Mouse (Mus musculus) embryonic fibroblast, embryonic 13.5 days (primary cell): ENCODE results near the gene Kif26b. TPM values are rescaled to one million over a fixed set of nuclear protein-coding genes. Genes with fewer than 3 reads are reported as not detected.
A peak's percentile ranks its signal among the peaks of the same experiment; 100 is the strongest.

Experiments
- H3K27ac ChIP-seq: 2 replicates; pipeline ENCODE4 v1.5.1; 2012; ENCODE audit warnings: low read length, control low read depth, inconsistent platforms; ENCODE audit not compliant: insufficient read depth
- H3K4me1 ChIP-seq: 2 replicates; pipeline ENCODE4 v1.6.1; 2011; ENCODE audit warnings: low read length; ENCODE audit not compliant: control insufficient read depth, insufficient read depth
- H3K4me3 ChIP-seq: 2 replicates; pipeline ENCODE4 v1.5.1; 2011; ENCODE audit warnings: mild to moderate bottlenecking, control low read depth, low read length; ENCODE audit not compliant: insufficient read depth
- CTCF ChIP-seq: IDR thresholded peaks from 2 replicates; pipeline ENCODE4 v1.5.1; 2011; ENCODE audit warnings: mild to moderate bottlenecking, control low read depth, low read length, moderate library complexity, borderline replicate concordance; ENCODE audit not compliant: insufficient read depth
- POLR2A ChIP-seq: IDR thresholded peaks from 2 replicates; pipeline ENCODE4 v1.6.1; 2011; ENCODE audit warnings: low read depth, mild to moderate bottlenecking, control low read depth, low read length, moderate library complexity
- polyA plus RNA-seq: library from polyadenylated mRNA; stranded (reverse); fragments of >200 nt; gene quantifications from 2 replicates; pipeline ENCODE4 v1.2.4, GENCODE M21; 2011; ENCODE audit warnings: low read depth; ENCODE audit not compliant: missing spikeins, insufficient read length

Gene Kif26b
- polyA plus RNA-seq, 1 experiment: 61.3 TPM

- Histone ChIP-seq H3K4me1 (no peaks in the 10 kb centered on the region), H3K27ac (no peak overlapping the region), H3K4me3 (no peak overlapping the region)
- TF ChIP-seq CTCF: no peak
- TF ChIP-seq POLR2A: no peak
Observed at GRCm38 (mm10) chr1:178917194-178917902, 388.4 kb downstream of the Kif26b start.

- Histone ChIP-seq H3K4me1 (no peaks in the 10 kb centered on the region), H3K4me3 (no peak overlapping the region), H3K27ac (no peak overlapping the region)
- no peak for TF ChIP-seq CTCF
- no peak for TF ChIP-seq POLR2A
Observed at GRCm38 (mm10) chr1:178924492-178925183, 395.7 kb downstream of the Kif26b start.

GRCm38 (mm10) chr1:178929531-178929930 is 400.6 kb downstream of the Kif26b start:
- H3K4me1 ChIP-seq: peaks cover 9% of the 10 kb centered on the region
- H3K4me3 ChIP-seq: no peak overlapping the region
- no peak overlapping the region for H3K27ac ChIP-seq
- TF ChIP-seq CTCF (no peak), POLR2A (no peak)

GRCm38 (mm10) chr1:178933953-178934637 is 405.2 kb downstream of the Kif26b start:
- no peak overlapping the region for H3K4me3 ChIP-seq
- TF ChIP-seq CTCF (no peak), POLR2A (no peak)
- H3K4me1 ChIP-seq: peaks cover 24% of the 10 kb centered on the region
- H3K27ac ChIP-seq: peak overlapping the region; percentile 92

GRCm38 (mm10) chr1:178936457-178936856 is 407.5 kb downstream of the Kif26b start:
- Histone ChIP-seq H3K27ac (peak overlapping the region; percentile 92), H3K4me3 (no peak overlapping the region), H3K4me1 (peaks cover 24% of the 10 kb centered on the region)
- TF ChIP-seq POLR2A (no peak), CTCF (no peak)

GRCm38 (mm10) chr1:178936976-178937375 is 408.1 kb downstream of the Kif26b start:
- no peak overlapping the region for H3K4me3 ChIP-seq
- peak overlapping the region; percentile 77 for H3K27ac ChIP-seq
- H3K4me1 ChIP-seq: peaks cover 24% of the 10 kb centered on the region
- TF ChIP-seq CTCF (no peak), POLR2A (no peak)

GRCm38 (mm10) chr1:178940353-178940752 is 411.4 kb downstream of the Kif26b start:
- Histone ChIP-seq H3K27ac (no peak overlapping the region), H3K4me1 (peaks cover 20% of the 10 kb centered on the region), H3K4me3 (no peak overlapping the region)
- TF ChIP-seq CTCF (no peak), POLR2A (no peak)

GRCm38 (mm10) chr1:178942251-178942963 is 413.5 kb downstream of the Kif26b start:
- TF ChIP-seq POLR2A (no peak), CTCF (no peak)
- no peak overlapping the region for H3K4me3 ChIP-seq
- no peak overlapping the region for H3K27ac ChIP-seq
- peaks cover 8% of the 10 kb centered on the region; the same call in 1 of the 2 replicates for H3K4me1 ChIP-seq

GRCm38 (mm10) chr1:178952910-178953309 is 424.0 kb downstream of the Kif26b start:
- peak overlapping the region; percentile 4; the same call in 1 of the 2 replicates for H3K27ac ChIP-seq
- TF ChIP-seq CTCF (no peak), POLR2A (no peak)
- no peaks in the 10 kb centered on the region for H3K4me1 ChIP-seq
- no peak overlapping the region for H3K4me3 ChIP-seq
